Mouse (Mus musculus) gastrocnemius, adult 18-20 months (tissue): ENCODE measurements at regions not wholly inside any gene's neighbourhood (a gene's known extent, or its start where the extent isn't known, plus 50 kb on each side); places are given as distances from the start of the nearest gene placed in this dataset.
"Not testable (repeated sequence)": the region's sequence is repeated elsewhere in the genome, so short reads cannot be mapped to it uniquely, and the experiment has no call there.

Experiments used
- DNase-seq: peaks from one replicate; pipeline ENCODE4 v3.0.0; 2021; ENCODE audit warnings: low spot score

- no peak for DNase-seq
These were observed 207.5 kb upstream of the 4931417E11Rik start for GRCm38 (mm10) chr6:73676979-73677378.

- no peak for DNase-seq
These were observed 199.9 kb upstream of the 4931417E11Rik start for GRCm38 (mm10) chr6:73669401-73669800.

- DNase-seq, result no peak
These were observed 189.5 kb upstream of the 4931417E11Rik start for GRCm38 (mm10) chr6:73658988-73659387.

- no peak for DNase-seq
These were observed 175.9 kb upstream of the 4931417E11Rik start for GRCm38 (mm10) chr6:73645378-73645777.

GRCm38 (mm10) chr6:73644778-73645267, 175.4 kb upstream of the 4931417E11Rik start:
- DNase-seq, result no peak

GRCm38 (mm10) chr6:73628600-73628999, 159.1 kb upstream of the 4931417E11Rik start:
- DNase-seq, result no peak

GRCm38 (mm10) chr6:73626451-73626850, 157.0 kb upstream of the 4931417E11Rik start:
- DNase-seq, result no peak

- DNase-seq, result no peak
These were observed 154.7 kb upstream of the 4931417E11Rik start for GRCm38 (mm10) chr6:73624211-73624610.

- DNase-seq, result no peak
These were observed 152.5 kb upstream of the 4931417E11Rik start for GRCm38 (mm10) chr6:73621839-73622426.

GRCm38 (mm10) chr6:73612266-73612665, 142.8 kb upstream of the 4931417E11Rik start:
- no peak for DNase-seq

- DNase-seq, result no peak
These were observed 142.4 kb upstream of the 4931417E11Rik start for GRCm38 (mm10) chr6:73611839-73612238.

GRCm38 (mm10) chr6:73610048-73610624, 140.7 kb upstream of the 4931417E11Rik start:
- no peak for DNase-seq

- DNase-seq, result peak; percentile 4
These were observed 118.2 kb upstream of the 4931417E11Rik start for GRCm38 (mm10) chr6:73587686-73588085.

- no peak for DNase-seq
These were observed 107.2 kb upstream of the 4931417E11Rik start for GRCm38 (mm10) chr6:73576708-73577107.

GRCm38 (mm10) chr6:73560000-73560399, 90.5 kb upstream of the 4931417E11Rik start:
- DNase-seq, result no peak

- no peak for DNase-seq
These were observed 61.1 kb upstream of the 4931417E11Rik start for GRCm38 (mm10) chr6:73530559-73530958.

- no peak for DNase-seq
These were observed 60.6 kb upstream of the 4931417E11Rik start for GRCm38 (mm10) chr6:73530098-73530497.

- DNase-seq, result no peak
These were observed 54.2 kb upstream of the 4931417E11Rik start for GRCm38 (mm10) chr6:73523658-73524057.

- not testable (repeated sequence) for DNase-seq
These were observed 50.4 kb upstream of the 4931417E11Rik start for GRCm38 (mm10) chr6:73519894-73520293.
